Mouse (Mus musculus): Measurements from ENCODE around the gene Efcab11. TPM values are rescaled to one million over a fixed set of nuclear protein-coding genes. Genes with fewer than 3 reads are reported as not detected.

The Efcab11 gene
- total RNA-seq, 1 experiment: 2.9 TPM

- Histone ChIP-seq H3K9me3 (ENCODE audit: control insufficient read depth, insufficient read depth, low read depth, low read length) (no peaks in the 10 kb centered on the region), H3K4me1 (ENCODE audit: control insufficient read depth in 2 of 2, insufficient read depth in 2 of 2, low read length in 2 of 2, poor library complexity in 1 of 2) (no peaks in the 10 kb centered on the region), H3K9ac (ENCODE audit: insufficient read depth, low read depth, low read length, poor library complexity, severe bottlenecking) (no peak overlapping the region), H3K36me3 (ENCODE audit: control insufficient read depth, insufficient read depth, low read length, poor library complexity, severe bottlenecking) (no peaks in the 10 kb centered on the region), H3K27ac (ENCODE audit: insufficient read depth, low read depth, low read length, poor library complexity, severe bottlenecking) (no peak overlapping the region), H3K4me3 (ENCODE audit: insufficient read depth in 1 of 2, low read depth in 1 of 2, low read length in 2 of 2, poor library complexity in 1 of 2, severe bottlenecking in 1 of 2) (no peak overlapping the region)
- no peak for DNase-seq (ENCODE audit: low read depth, low spot score)
- no peak for TF ChIP-seq ZNF384 (IDR thresholded peaks at IDR 0.05; ENCODE audit: low read depth, low read length)
- no peak for TF ChIP-seq HCFC1 (IDR thresholded peaks at IDR 0.05; ENCODE audit: borderline replicate concordance, insufficient read depth, low read length)
- no peak for TF ChIP-seq ZC3H11A (IDR thresholded peaks at IDR 0.05; ENCODE audit: borderline replicate concordance, low read depth, low read length)
- TF ChIP-seq CHD2 (IDR thresholded peaks at IDR 0.05; ENCODE audit: low read depth, low read length): no peak
- no peak for TF ChIP-seq MAFK (IDR thresholded peaks at IDR 0.05; ENCODE audit: insufficient read depth, low read depth, low read length)
- in situ Hi-C loops (cut with MboI; ENCODE audit: low sequenced_read_pairs in 2 of 2, unreplicated experiment in 2 of 2): no loop called here
These were observed 183.9 kb downstream of the Efcab11 start for GRCm38 (mm10) chr12:99700380-99700779.

- Histone ChIP-seq H3K4me1 (ENCODE audit: control insufficient read depth in 2 of 2, insufficient read depth in 2 of 2, low read length in 2 of 2, poor library complexity in 1 of 2) (no peaks in the 10 kb centered on the region), H3K9me3 (ENCODE audit: control insufficient read depth, insufficient read depth, low read depth, low read length) (no peaks in the 10 kb centered on the region), H3K9ac (ENCODE audit: insufficient read depth, low read depth, low read length, poor library complexity, severe bottlenecking) (no peak overlapping the region), H3K4me3 (ENCODE audit: insufficient read depth in 1 of 2, low read depth in 1 of 2, low read length in 2 of 2, poor library complexity in 1 of 2, severe bottlenecking in 1 of 2) (no peak overlapping the region), H3K36me3 (ENCODE audit: control insufficient read depth, insufficient read depth, low read length, poor library complexity, severe bottlenecking) (no peaks in the 10 kb centered on the region), H3K27ac (ENCODE audit: insufficient read depth, low read depth, low read length, poor library complexity, severe bottlenecking) (no peak overlapping the region)
- no peak for TF ChIP-seq ZNF384 (IDR thresholded peaks at IDR 0.05; ENCODE audit: low read depth, low read length)
- TF ChIP-seq MAFK (IDR thresholded peaks at IDR 0.05; ENCODE audit: insufficient read depth, low read depth, low read length): no peak
- no peak for TF ChIP-seq HCFC1 (IDR thresholded peaks at IDR 0.05; ENCODE audit: borderline replicate concordance, insufficient read depth, low read length)
- TF ChIP-seq ZC3H11A (IDR thresholded peaks at IDR 0.05; ENCODE audit: borderline replicate concordance, low read depth, low read length): no peak
- no peak for TF ChIP-seq CHD2 (IDR thresholded peaks at IDR 0.05; ENCODE audit: low read depth, low read length)
- in situ Hi-C loops (cut with MboI; ENCODE audit: low sequenced_read_pairs in 2 of 2, unreplicated experiment in 2 of 2): no loop called here
- DNase-seq (ENCODE audit: low read depth, low spot score): no peak
These were observed 184.7 kb downstream of the Efcab11 start for GRCm38 (mm10) chr12:99699379-99700023.

GRCm38 (mm10) chr12:99694066-99694465, 190.2 kb downstream of the Efcab11 start:
- no peak for DNase-seq (ENCODE audit: low read depth, low spot score)
- no peaks in the 10 kb centered on the region for H3K4me1 ChIP-seq (ENCODE audit: control insufficient read depth in 2 of 2, insufficient read depth in 2 of 2, low read length in 2 of 2, poor library complexity in 1 of 2)
- TF ChIP-seq MAFK (IDR thresholded peaks at IDR 0.05; ENCODE audit: insufficient read depth, low read depth, low read length) (no peak), HCFC1 (IDR thresholded peaks at IDR 0.05; ENCODE audit: borderline replicate concordance, insufficient read depth, low read length) (no peak), CHD2 (IDR thresholded peaks at IDR 0.05; ENCODE audit: low read depth, low read length) (no peak), ZNF384 (IDR thresholded peaks at IDR 0.05; ENCODE audit: low read depth, low read length) (no peak), ZC3H11A (IDR thresholded peaks at IDR 0.05; ENCODE audit: borderline replicate concordance, low read depth, low read length) (no peak)
- no peaks in the 10 kb centered on the region for H3K36me3 ChIP-seq (ENCODE audit: control insufficient read depth, insufficient read depth, low read length, poor library complexity, severe bottlenecking)
- H3K4me3 ChIP-seq (ENCODE audit: insufficient read depth in 1 of 2, low read depth in 1 of 2, low read length in 2 of 2, poor library complexity in 1 of 2, severe bottlenecking in 1 of 2): no peak overlapping the region
- in situ Hi-C loops (cut with MboI; ENCODE audit: low sequenced_read_pairs in 2 of 2, unreplicated experiment in 2 of 2): no loop called here
- H3K9ac ChIP-seq (ENCODE audit: insufficient read depth, low read depth, low read length, poor library complexity, severe bottlenecking): no peak overlapping the region
- no peak overlapping the region for H3K27ac ChIP-seq (ENCODE audit: insufficient read depth, low read depth, low read length, poor library complexity, severe bottlenecking)
- H3K9me3 ChIP-seq (ENCODE audit: control insufficient read depth, insufficient read depth, low read depth, low read length): no peaks in the 10 kb centered on the region

- in situ Hi-C loops (cut with MboI; ENCODE audit: low sequenced_read_pairs in 2 of 2, unreplicated experiment in 2 of 2): no loop called here
- no peaks in the 10 kb centered on the region for H3K36me3 ChIP-seq (ENCODE audit: control insufficient read depth, insufficient read depth, low read length, poor library complexity, severe bottlenecking)
- H3K4me3 ChIP-seq (ENCODE audit: insufficient read depth in 1 of 2, low read depth in 1 of 2, low read length in 2 of 2, poor library complexity in 1 of 2, severe bottlenecking in 1 of 2): no peak overlapping the region
- no peak for DNase-seq (ENCODE audit: low read depth, low spot score)
- H3K4me1 ChIP-seq (ENCODE audit: control insufficient read depth in 2 of 2, insufficient read depth in 2 of 2, low read length in 2 of 2, poor library complexity in 1 of 2): no peaks in the 10 kb centered on the region
- H3K27ac ChIP-seq (ENCODE audit: insufficient read depth, low read depth, low read length, poor library complexity, severe bottlenecking): no peak overlapping the region
- H3K9ac ChIP-seq (ENCODE audit: insufficient read depth, low read depth, low read length, poor library complexity, severe bottlenecking): no peak overlapping the region
- no peak for TF ChIP-seq CHD2 (IDR thresholded peaks at IDR 0.05; ENCODE audit: low read depth, low read length)
- TF ChIP-seq ZC3H11A (IDR thresholded peaks at IDR 0.05; ENCODE audit: borderline replicate concordance, low read depth, low read length): no peak
- TF ChIP-seq HCFC1 (IDR thresholded peaks at IDR 0.05; ENCODE audit: borderline replicate concordance, insufficient read depth, low read length): no peak
- no peak for TF ChIP-seq ZNF384 (IDR thresholded peaks at IDR 0.05; ENCODE audit: low read depth, low read length)
- no peaks in the 10 kb centered on the region for H3K9me3 ChIP-seq (ENCODE audit: control insufficient read depth, insufficient read depth, low read depth, low read length)
These were observed 197.7 kb downstream of the Efcab11 start for GRCm38 (mm10) chr12:99686418-99686992.
